17 mouse cellular contexts compared by ENCODE assay signal in genomic region chr11:114871540-114871939, GRCm38 (mm10).
"Had no signal": no experiment of that assay in that cellular context is flagged by ENCODE, and none has a peak within 500 bp of the region (broad histone marks: within the 10 kb centered on the region; RNA-seq: fewer than 3 reads in every experiment).

No protein-coding gene starts in this region.

- H3K4me3 ChIP-seq: lung, embryonic 15.5 days; megakaryocyte, embryonic 14.5 days; midbrain, embryonic 12.5 days; neural tube, embryonic 12.5 days; stomach, embryonic 15.5 days had no signal

- H3K27ac ChIP-seq: lung, embryonic 15.5 days; macrophage; midbrain, embryonic 12.5 days; neural tube, embryonic 12.5 days; stomach, embryonic 15.5 days; stomach, postnatal 0 days had no signal

- H3K4me2 ChIP-seq: lung, embryonic 15.5 days; midbrain, embryonic 12.5 days; neural tube, embryonic 12.5 days; stomach, embryonic 15.5 days had no signal

- H3K9ac ChIP-seq: lung, embryonic 15.5 days; midbrain, embryonic 12.5 days; neural tube, embryonic 12.5 days; stomach, embryonic 15.5 days had no signal

- ATAC-seq: lung, postnatal 0 days; midbrain, embryonic 16.5 days had no signal

- H3K36me3 ChIP-seq: midbrain, embryonic 12.5 days; neural tube, embryonic 12.5 days had no signal

- H3K9me3 ChIP-seq: lung, embryonic 15.5 days; megakaryocyte, embryonic 14.5 days; midbrain, embryonic 12.5 days; neural tube, embryonic 12.5 days; stomach, embryonic 15.5 days had no signal

- DNase-seq: lung, adult 2 months; lung, postnatal 14 days; lung, postnatal 36 days; midbrain, embryonic 14.5 days; right cerebral cortex, postnatal 14 days; thymus, adult 2 months; thymus, postnatal 25 days; thymus, postnatal 4 days had no signal

- H3K27me3 ChIP-seq: lung, embryonic 15.5 days; neural tube, embryonic 12.5 days; stomach, embryonic 15.5 days had no signal
